Mouse (Mus musculus): ENCODE measurements at regions not wholly inside any gene's neighbourhood (a gene's known extent, or its start where the extent isn't known, plus 50 kb on each side); places are given as distances from the start of the nearest gene placed in this dataset.

GRCm38 (mm10) chr1:193517293-193517692, 147.2 kb upstream of the Camk1g start:
- TF ChIP-seq POU5F1 (IDR thresholded peaks at IDR 0.05; ENCODE audit: borderline replicate concordance, low read length) (no peak), CTCF (conservative IDR thresholded peaks at IDR 0.05; ENCODE audit: low read length) (no peak), NANOG (IDR thresholded peaks at IDR 0.05; ENCODE audit: borderline replicate concordance, low read length) (no peak)

Measured in E14TG2a.4 (cell line).